Mouse (Mus musculus) neural tube, embryonic 12.5 days (tissue): ENCODE measurements around the gene Snrpc. TPM values are rescaled to one million over a fixed set of nuclear protein-coding genes. Genes with fewer than 3 reads are reported as not detected.

Experiments
- ATAC-seq: fragments of 200-750 bp; cut with Nextera tagmentation; 2 replicates; pipeline ENCODE4 v1.8.0; 2017; ENCODE audit warnings: low read depth, mild to moderate bottlenecking, moderate TSS enrichment, moderate library complexity; ENCODE audit not compliant: low FRiP score
- H3K27ac ChIP-seq: fragments of 300-500 bp; sonication (generic); 2 replicates; pipeline ENCODE4 v1.5.1; 2016
- H3K27me3 ChIP-seq: fragments of 300-500 bp; sonication (generic); replicated peaks from 2 replicates; pipeline ENCODE4 v1.6.1; 2016; ENCODE audit warnings: mild to moderate bottlenecking
- H3K36me3 ChIP-seq: fragments of 300-500 bp; sonication (generic); 2 replicates; pipeline ENCODE4 v1.6.1; 2016; ENCODE audit warnings: mild to moderate bottlenecking
- H3K4me1 ChIP-seq: fragments of 300-500 bp; sonication (generic); 2 replicates; pipeline ENCODE4 v1.6.1; 2016
- H3K4me2 ChIP-seq: fragments of 300-500 bp; sonication (generic); replicated peaks from 2 replicates; pipeline ENCODE4 v1.6.1; 2016; ENCODE audit warnings: mild to moderate bottlenecking
- H3K4me3 ChIP-seq: fragments of 300-500 bp; sonication (generic); 2 replicates; pipeline ENCODE4 v1.5.1; 2016
- H3K9ac ChIP-seq: fragments of 300-500 bp; sonication (generic); 2 replicates; pipeline ENCODE4 v1.6.1; 2016; ENCODE audit warnings: mild to moderate bottlenecking
- H3K9me3 ChIP-seq: fragments of 300-500 bp; sonication (generic); 2 replicates; pipeline ENCODE4 v1.6.1; 2016; ENCODE audit warnings: mild to moderate bottlenecking
- WGBS: fragments of 180-500 bp; shearing (Covaris S2); methylation state at CpG from one replicate; pipeline ENCODE4 v1.1.7; 2016; 5-methylcytosine and 5-hydroxymethylcytosine counted together
- polyA plus RNA-seq: library from polyadenylated mRNA; unstranded; fragments of >200 nt; fragmentation: Nextera tagmentation; extraction: Ambion mirVana; gene quantifications from 2 replicates; pipeline ENCODE4 v1.2.1, GENCODE M21; 2016

Gene Snrpc
- polyA plus RNA-seq, 1 experiment from 2014 or later, result 322 TPM

DNA sequence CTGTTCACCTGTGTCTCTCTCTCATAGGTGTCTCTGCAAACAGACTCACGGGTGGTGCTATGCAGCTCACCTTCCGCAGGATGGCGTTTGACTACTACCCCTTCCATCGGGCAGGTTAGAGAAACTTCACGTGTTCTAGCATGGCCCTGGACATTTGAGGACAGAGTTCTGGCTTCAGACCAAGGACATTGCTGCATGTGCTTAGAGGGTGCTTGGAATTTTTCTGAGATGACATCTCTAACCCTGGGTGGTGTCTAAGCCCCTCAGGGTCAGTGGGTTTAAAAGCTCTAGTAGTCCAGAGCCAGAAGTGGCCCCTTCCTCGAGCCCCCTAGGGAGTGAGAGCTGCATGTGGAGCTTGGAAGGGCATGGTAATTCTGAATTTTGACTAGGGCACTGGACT, 46.0 kb downstream of the Snrpc start:
- ATAC-seq, result no peak
- Histone ChIP-seq H3K9me3 (no peaks in the 10 kb centered on the region), H3K27ac (no peak overlapping the region), H3K9ac (no peak overlapping the region), H3K36me3 (peaks cover 83% of the 10 kb centered on the region), H3K4me2 (no peak overlapping the region), H3K27me3 (no peaks in the 10 kb centered on the region), H3K4me3 (no peak overlapping the region), H3K4me1 (no peaks in the 10 kb centered on the region)
- WGBS, result 95% methylated on average over 6 of the region's 6 CpGs

- Histone ChIP-seq H3K27ac (no peak overlapping the region), H3K9me3 (no peaks in the 10 kb centered on the region), H3K4me2 (no peak overlapping the region), H3K4me3 (no peak overlapping the region), H3K9ac (no peak overlapping the region), H3K36me3 (peaks cover 64% of the 10 kb centered on the region), H3K4me1 (no peaks in the 10 kb centered on the region), H3K27me3 (no peaks in the 10 kb centered on the region)
- no peak for ATAC-seq
- 89% methylated on average over 19 of the region's 19 CpGs for WGBS
Measured at GRCm38 (mm10) chr17:27886499-27887210, 48.7 kb downstream of the Snrpc start.

Other genes starting within 250 kb of the Snrpc start
- 213 and 227 TPM in 2 replicates for gene Nudt3, start 214.7 kb upstream of the Snrpc start, polyA plus RNA-seq
- gene RPS10-NUDT3, start 202.9 kb upstream of the Snrpc start, polyA plus RNA-seq, result not detected in 2 replicates
- 639 and 684 TPM in 2 replicates for gene Rps10, start 201.5 kb upstream of the Snrpc start, polyA plus RNA-seq
- gene Pacsin1, start 182.6 kb upstream of the Snrpc start, polyA plus RNA-seq, result 11.6 and 13.4 TPM in 2 replicates
- 0.13 and 0.33 TPM in 2 replicates for gene Spdef, start 109.2 kb upstream of the Snrpc start, polyA plus RNA-seq
- gene D17Wsu92e, start 17.5 kb upstream of the Snrpc start, polyA plus RNA-seq, result 11.5 and 12.1 TPM in 2 replicates
- gene Uhrf1bp1, start 18.3 kb downstream of the Snrpc start, polyA plus RNA-seq, result 7.8 TPM in 2 replicates
- gene Anks1, start 71.2 kb downstream of the Snrpc start, polyA plus RNA-seq, result 84.6 and 93.6 TPM in 2 replicates
- 83.8 and 96.5 TPM in 2 replicates for gene Taf11, start 71.7 kb downstream of the Snrpc start, polyA plus RNA-seq
- 1.3 and 1.4 TPM in 2 replicates for gene Tcp11, start 242.5 kb downstream of the Snrpc start, polyA plus RNA-seq